Mouse (Mus musculus) hindbrain, embryonic 13.5 days (tissue): ENCODE measurements around the gene Zcchc3. TPM values are rescaled to one million over a fixed set of nuclear protein-coding genes. Genes with fewer than 3 reads are reported as not detected.

Source experiments
- ATAC-seq: fragments of 200-750 bp; cut with Nextera tagmentation; 2 replicates; pipeline ENCODE4 v1.8.0; 2017; ENCODE audit warnings: moderate TSS enrichment; ENCODE audit not compliant: low FRiP score
- H3K27ac ChIP-seq: fragments of 300-500 bp; sonication (generic); 2 replicates; pipeline ENCODE4 v1.5.1; 2015; ENCODE audit warnings: inconsistent platforms, mild to moderate bottlenecking, moderate library complexity
- H3K27me3 ChIP-seq: fragments of 300-500 bp; sonication (generic); 2 replicates; pipeline ENCODE4 v1.6.1; 2015; ENCODE audit warnings: mild to moderate bottlenecking, inconsistent platforms
- H3K36me3 ChIP-seq: fragments of 300-500 bp; sonication (generic); 2 replicates; pipeline ENCODE4 v1.6.1; 2015; ENCODE audit warnings: mild to moderate bottlenecking, inconsistent platforms
- H3K4me1 ChIP-seq: fragments of 300-500 bp; sonication (generic); replicated peaks from 2 replicates; pipeline ENCODE4 v1.6.1; 2015; ENCODE audit warnings: inconsistent platforms
- H3K4me2 ChIP-seq: fragments of 300-500 bp; sonication (generic); 2 replicates; pipeline ENCODE4 v1.6.1; 2015; ENCODE audit warnings: inconsistent platforms, mild to moderate bottlenecking, moderate library complexity
- H3K4me3 ChIP-seq: fragments of 300-500 bp; sonication (generic); 2 replicates; pipeline ENCODE4 v1.5.1; 2015; ENCODE audit warnings: mild to moderate bottlenecking, inconsistent platforms
- H3K9ac ChIP-seq: fragments of 300-500 bp; sonication (generic); 2 replicates; pipeline ENCODE4 v1.6.1; 2015; ENCODE audit warnings: mild to moderate bottlenecking, inconsistent platforms
- H3K9me3 ChIP-seq: fragments of 300-500 bp; sonication (generic); 2 replicates; pipeline ENCODE4 v1.6.1; 2016; ENCODE audit warnings: inconsistent platforms
- WGBS: fragments of 180-500 bp; shearing (Covaris S2); methylation state at CpG from one replicate; pipeline ENCODE4 v1.1.7; 2015; 5-methylcytosine and 5-hydroxymethylcytosine counted together
- polyA plus RNA-seq: library from polyadenylated mRNA; unstranded; fragments of >200 nt; fragmentation: Nextera tagmentation; extraction: Ambion mirVana; gene quantifications from 2 replicates; pipeline ENCODE4 v1.2.1, GENCODE M21; 2015

The Zcchc3 gene
- polyA plus RNA-seq, 1 experiment from 2014 or later, result 21.5 TPM

DNA sequence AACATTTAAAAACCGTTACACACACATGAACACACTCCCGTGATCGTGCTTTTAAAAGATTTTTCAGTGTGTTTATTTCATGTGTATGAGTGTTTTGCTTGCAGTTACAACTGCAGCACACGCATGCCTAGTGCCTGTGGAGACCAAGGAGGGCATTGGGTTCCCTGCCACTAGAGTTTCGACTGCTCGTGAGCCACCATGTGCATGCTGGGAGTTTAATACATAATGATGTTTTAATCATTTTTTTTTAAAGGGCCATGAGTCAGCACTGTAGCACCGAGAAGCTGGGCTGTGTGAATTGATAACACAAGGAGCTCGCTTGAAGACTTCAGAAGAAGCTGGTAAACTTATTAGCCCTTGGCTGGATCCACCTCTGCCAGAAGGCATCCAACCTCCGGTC is 41.3 kb downstream of the Zcchc3 start:
- ATAC-seq, result no peak
- no peak overlapping the region for H3K27ac ChIP-seq
- H3K9me3 ChIP-seq, result no peaks in the 10 kb centered on the region
- peaks cover 6% of the 10 kb centered on the region; the same call in 1 of the 2 replicates for H3K27me3 ChIP-seq
- no peak overlapping the region for H3K4me2 ChIP-seq
- no peaks in the 10 kb centered on the region for H3K36me3 ChIP-seq
- 84% methylated on average over 9 of the region's 9 CpGs for WGBS
- H3K4me3 ChIP-seq, result no peak overlapping the region
- H3K9ac ChIP-seq, result no peak overlapping the region
- H3K4me1 ChIP-seq, result peaks cover 38% of the 10 kb centered on the region

DNA sequence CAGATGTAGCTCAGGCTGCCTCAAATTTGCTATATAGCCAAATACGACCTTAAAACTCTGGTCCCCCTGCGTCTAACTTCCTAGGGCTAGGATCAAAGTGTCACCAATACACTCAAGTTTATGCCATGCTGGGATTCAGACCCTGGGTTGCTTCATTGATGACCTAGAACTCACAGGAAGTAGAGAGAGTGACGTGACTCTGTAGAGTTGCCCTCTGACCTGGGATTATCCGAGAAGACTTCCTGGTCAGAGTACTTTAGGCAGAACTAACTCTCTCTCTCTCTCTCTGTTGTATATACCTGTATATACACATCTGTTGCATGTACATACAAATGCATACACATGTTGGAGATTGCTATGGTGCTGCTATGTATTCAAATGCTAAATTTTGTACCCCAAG is 42.2 kb downstream of the Zcchc3 start:
- no peak overlapping the region for H3K4me3 ChIP-seq
- no peaks in the 10 kb centered on the region for H3K9me3 ChIP-seq
- peaks cover 38% of the 10 kb centered on the region for H3K4me1 ChIP-seq
- no peak overlapping the region for H3K27ac ChIP-seq
- no peak for ATAC-seq
- peaks cover 6% of the 10 kb centered on the region; the same call in 1 of the 2 replicates for H3K27me3 ChIP-seq
- 74% methylated on average over 4 of the region's 4 CpGs for WGBS
- no peaks in the 10 kb centered on the region for H3K36me3 ChIP-seq
- no peak overlapping the region for H3K9ac ChIP-seq
- no peak overlapping the region for H3K4me2 ChIP-seq

DNA sequence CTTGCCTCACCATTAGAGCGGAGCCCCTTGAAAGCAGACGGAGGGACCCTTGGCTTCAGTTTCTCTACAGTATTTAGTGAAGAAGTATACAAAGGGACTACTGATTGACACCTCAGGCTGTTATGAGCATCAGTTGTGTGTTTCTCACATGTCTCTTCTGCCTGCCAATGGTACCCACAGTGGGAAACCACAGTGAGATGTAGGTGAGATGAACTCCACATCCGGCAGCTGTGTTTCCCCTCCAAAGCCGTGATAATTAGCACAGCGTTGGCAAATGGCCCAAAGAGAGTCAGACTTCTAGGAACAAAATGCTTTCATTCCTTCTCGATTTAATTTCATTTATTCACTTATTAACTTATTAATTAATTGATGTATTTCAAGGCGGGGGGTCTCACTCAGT is 42.7 kb downstream of the Zcchc3 start:
- no peak overlapping the region for H3K9ac ChIP-seq
- no peak overlapping the region for H3K4me2 ChIP-seq
- peaks cover 12% of the 10 kb centered on the region; the same call in 1 of the 2 replicates for H3K27me3 ChIP-seq
- no peak overlapping the region for H3K27ac ChIP-seq
- ATAC-seq, result no peak
- no peak overlapping the region for H3K4me3 ChIP-seq
- 83% methylated on average over 7 of the region's 7 CpGs for WGBS
- H3K36me3 ChIP-seq, result no peaks in the 10 kb centered on the region
- H3K4me1 ChIP-seq, result peaks cover 37% of the 10 kb centered on the region
- H3K9me3 ChIP-seq, result no peaks in the 10 kb centered on the region

DNA sequence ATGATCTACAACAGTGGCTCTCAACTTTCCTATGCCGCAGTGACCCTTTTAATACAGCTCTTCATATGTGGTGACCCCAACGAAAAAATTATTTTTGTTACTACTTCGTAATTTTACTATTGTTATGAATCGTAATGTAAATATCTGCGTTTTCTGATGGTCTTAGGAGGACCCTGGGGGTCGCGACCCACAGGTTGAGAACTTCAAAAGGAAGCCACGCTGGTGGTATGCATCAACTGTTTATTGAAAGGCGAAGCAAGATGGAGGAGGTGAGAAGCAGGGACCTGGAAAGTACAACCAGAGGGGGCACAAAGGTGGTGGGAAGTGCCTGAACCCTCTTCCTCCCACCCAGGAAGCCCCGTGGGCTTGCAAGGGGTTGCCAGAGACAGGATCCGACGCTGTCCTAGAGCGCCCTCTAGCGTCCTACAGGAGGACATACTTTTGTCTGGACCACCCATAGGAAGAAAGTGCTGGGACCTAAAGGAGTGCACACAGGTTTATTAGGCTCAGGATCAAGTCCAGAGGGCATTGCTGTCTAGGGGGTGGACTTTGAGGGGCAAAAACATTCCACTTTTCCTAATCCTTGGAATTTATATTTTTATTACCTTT is 46.2 kb downstream of the Zcchc3 start:
- Histone ChIP-seq H3K4me2 (no peak overlapping the region; the same call in 1 of the 2 replicates), H3K4me3 (no peak overlapping the region), H3K27me3 (peaks cover 14% of the 10 kb centered on the region; the same call in 1 of the 2 replicates), H3K4me1 (peaks cover 8% of the 10 kb centered on the region; the same call in 1 of the 2 replicates), H3K36me3 (no peaks in the 10 kb centered on the region), H3K9me3 (no peaks in the 10 kb centered on the region), H3K27ac (no peak overlapping the region), H3K9ac (no peak overlapping the region)
- no peak for ATAC-seq
- WGBS, result 31% methylated on average over 14 of the region's 14 CpGs

DNA sequence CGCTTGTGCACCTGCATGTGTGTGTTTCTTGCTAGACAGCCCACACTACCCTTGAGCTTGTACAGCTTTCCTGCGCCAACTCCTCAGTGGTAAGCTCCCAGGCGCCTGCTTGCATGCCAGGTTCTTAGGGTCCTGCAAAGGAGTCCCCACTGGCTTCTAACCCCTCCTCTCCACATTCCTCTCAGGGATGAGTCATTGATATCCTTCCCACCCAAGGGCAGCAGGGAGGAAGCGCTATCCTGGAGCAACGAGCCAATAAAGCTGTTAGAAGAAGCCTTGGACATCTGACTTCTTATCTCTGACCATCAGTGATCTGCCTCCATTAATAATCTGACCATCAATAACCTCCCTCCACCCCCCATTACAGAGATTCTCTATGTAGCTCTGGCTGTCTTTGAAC is 46.9 kb downstream of the Zcchc3 start:
- H3K27ac ChIP-seq, result no peak overlapping the region
- H3K4me3 ChIP-seq, result no peak overlapping the region
- H3K27me3 ChIP-seq, result peaks cover 14% of the 10 kb centered on the region; the same call in 1 of the 2 replicates
- no peak for ATAC-seq
- no peaks in the 10 kb centered on the region for H3K9me3 ChIP-seq
- 88% methylated on average over 5 of the region's 5 CpGs for WGBS
- no peak overlapping the region for H3K9ac ChIP-seq
- peaks cover 10% of the 10 kb centered on the region; the same call in 1 of the 2 replicates for H3K4me1 ChIP-seq
- H3K4me2 ChIP-seq, result no peak overlapping the region
- H3K36me3 ChIP-seq, result no peaks in the 10 kb centered on the region

DNA sequence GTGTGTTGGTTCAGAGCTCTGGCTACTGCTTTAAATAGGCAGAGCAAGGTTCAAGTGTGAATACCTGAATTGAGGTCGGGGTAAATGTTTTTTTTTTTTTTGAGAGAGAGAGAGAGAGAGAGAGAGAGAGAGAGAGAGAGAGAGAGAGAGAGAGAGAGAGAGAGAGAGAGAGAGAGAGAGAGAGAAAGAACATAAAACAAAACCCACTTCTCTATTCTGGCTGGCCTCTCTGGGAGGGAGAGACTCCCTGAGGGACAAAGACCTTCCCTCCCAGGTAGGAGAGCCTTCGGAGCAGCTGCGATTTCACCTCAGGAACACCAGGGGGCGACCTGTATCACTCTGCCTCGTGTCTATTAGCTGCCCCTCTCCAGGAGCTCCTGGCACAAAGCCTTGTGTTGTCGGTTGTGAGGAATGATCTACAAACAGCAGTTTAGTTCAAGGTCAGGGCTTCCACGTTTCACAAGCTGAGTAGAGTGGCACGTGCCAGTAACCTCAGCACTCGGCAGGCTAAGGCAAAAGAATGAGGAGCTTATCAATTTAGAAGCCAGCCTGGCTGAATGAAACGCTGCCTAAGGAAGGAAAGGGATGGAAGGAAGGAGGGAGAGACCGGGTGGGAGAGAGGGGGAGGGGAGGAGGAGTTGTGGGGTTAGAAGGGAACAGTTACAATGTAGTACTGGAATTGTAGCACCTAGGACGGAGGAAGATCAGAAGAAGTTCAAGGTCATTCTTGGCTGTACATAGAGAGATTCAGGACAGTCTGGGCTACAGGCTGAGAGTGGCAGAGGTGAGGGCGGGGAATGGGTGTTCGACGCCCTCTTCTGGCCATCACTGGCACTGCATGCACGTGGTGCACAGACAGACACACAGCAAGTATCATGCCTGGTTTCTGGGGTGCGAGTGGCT is 51.3 kb downstream of the Zcchc3 start:
- Histone ChIP-seq H3K9ac (0 out of 2 replicates have a peak overlapping the region, but pooled peaks have one; percentile 16), H3K27me3 (0 out of 2 replicates have a peak, but pooled peaks cover 11% of the 10 kb centered on the region), H3K9me3 (no peaks in the 10 kb centered on the region), H3K4me1 (peaks cover 8% of the 10 kb centered on the region; the same call in 1 of the 2 replicates), H3K4me3 (peak overlapping the region; percentile 7; the same call in 1 of the 2 replicates), H3K4me2 (peak overlapping the region; percentile 18), H3K27ac (peak overlapping the region; percentile 37), H3K36me3 (no peaks in the 10 kb centered on the region)
- 11% methylated on average over 17 of the region's 17 CpGs for WGBS
- peak; percentile 68 for ATAC-seq

Other genes starting within 250 kb of the Zcchc3 start
- gene Csnk2a1, start 188.2 kb downstream of the Zcchc3 start, polyA plus RNA-seq, result 122 and 127 TPM in 2 replicates
- 32.2 and 34.3 TPM in 2 replicates for gene Tbc1d20, start 121.2 kb downstream of the Zcchc3 start, polyA plus RNA-seq
- 97.5 and 98.9 TPM in 2 replicates for gene Rbck1, start 82.4 kb downstream of the Zcchc3 start, polyA plus RNA-seq
- gene Trib3, start 71.0 kb downstream of the Zcchc3 start, polyA plus RNA-seq, result 0.97 and 1.5 TPM in 2 replicates
- 28.1 and 34.2 TPM in 2 replicates for gene Nrsn2, start 38.4 kb downstream of the Zcchc3 start, polyA plus RNA-seq
- gene Sox12, start 17.0 kb downstream of the Zcchc3 start, polyA plus RNA-seq, result 16.4 and 16.9 TPM in 2 replicates
- 1.9 and 3.9 TPM in 2 replicates for gene 6820408C15Rik, start 560 bp upstream of the Zcchc3 start, polyA plus RNA-seq
- gene Defb23, start 49.6 kb upstream of the Zcchc3 start, polyA plus RNA-seq, result not detected in 2 replicates
- gene Defb20, start 62.0 kb upstream of the Zcchc3 start, polyA plus RNA-seq, result not detected in 2 replicates
- not detected in 2 replicates for gene Defb22, start 75.1 kb upstream of the Zcchc3 start, polyA plus RNA-seq
- gene Defb26, start 96.7 kb upstream of the Zcchc3 start, polyA plus RNA-seq, result not detected in 2 replicates
- gene Defb28, start 103.2 kb upstream of the Zcchc3 start, polyA plus RNA-seq, result not detected in 2 replicates
- gene Defb29, start 125.1 kb upstream of the Zcchc3 start, polyA plus RNA-seq, result not detected in 2 replicates
- not detected in 2 replicates for gene Gm17416, start 154.3 kb upstream of the Zcchc3 start, polyA plus RNA-seq
- gene Defb21, start 157.7 kb upstream of the Zcchc3 start, polyA plus RNA-seq, result not detected in 2 replicates
- gene Defb19, start 165.3 kb upstream of the Zcchc3 start, polyA plus RNA-seq, result not detected in 2 replicates
- gene Defb45, start 184.4 kb upstream of the Zcchc3 start, polyA plus RNA-seq, result not detected in 2 replicates
- gene Defb36, start 189.3 kb upstream of the Zcchc3 start, polyA plus RNA-seq, result not detected in 2 replicates
- not detected in 2 replicates for gene Defb25, start 208.0 kb upstream of the Zcchc3 start, polyA plus RNA-seq
- gene Rem1, start 211.9 kb upstream of the Zcchc3 start, polyA plus RNA-seq, result 0.30 and 0.57 TPM in 2 replicates